ENCODE assay signal across 8 mouse cellular contexts in the genomic region with DNA sequence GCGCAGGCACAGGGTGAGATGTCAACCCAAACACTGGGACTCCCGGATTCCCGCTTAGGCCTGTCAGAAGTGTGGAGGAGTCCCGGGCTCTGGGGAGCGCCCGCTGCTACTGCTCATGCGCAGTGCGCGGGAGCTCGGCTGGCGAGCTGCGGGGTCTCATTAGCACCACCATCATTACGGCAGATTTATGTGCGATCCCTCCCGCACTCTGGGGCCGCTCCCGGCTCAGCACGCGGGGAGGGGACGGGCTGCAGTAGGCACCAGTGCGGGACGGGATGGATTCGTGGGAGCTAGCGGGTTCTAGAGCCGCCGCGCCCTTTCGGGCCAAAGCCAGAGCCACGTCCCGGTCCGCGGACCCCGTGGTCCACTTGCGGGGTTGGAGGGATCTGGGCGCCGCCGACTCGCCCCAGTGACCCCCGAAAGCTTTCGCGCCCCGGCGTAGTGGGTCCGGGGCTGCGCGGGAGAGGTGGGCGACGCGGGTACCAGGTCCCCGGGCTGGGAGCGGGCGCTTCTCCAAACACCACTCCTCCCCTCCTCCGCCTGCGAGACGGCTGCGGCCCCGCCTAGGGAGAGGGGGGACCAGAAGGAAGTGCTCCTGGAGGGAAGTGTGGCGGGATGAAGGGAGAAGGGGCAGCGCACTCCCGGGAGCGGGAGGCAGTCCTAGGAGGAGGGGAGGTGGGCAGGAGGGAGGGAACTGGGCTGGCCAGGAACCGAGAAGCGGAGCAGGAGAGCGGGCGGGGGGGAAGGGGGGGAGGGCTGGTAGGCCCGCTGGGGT. TPM values are rescaled to one million over a fixed set of nuclear protein-coding genes. Genes with fewer than 3 reads are reported as not detected.
DNase-seq lines count a peak whose midpoint lies in the region; TF ChIP-seq lines count a peak whose summit lies in the region.

No protein-coding gene starts in this region.

- DNase-seq in forebrain, embryonic 10.5 days (ENCODE audit: extremely low spot score, low spot score): peak; percentile 73
- DNase-seq in heart, postnatal 14 days: peak; percentile 66 to 67
- DNase-seq in layer of hippocampus, postnatal 36 days: peak; percentile 53 to 68
- peak; percentile 71 for DNase-seq in lung, postnatal 36 days
- peak; percentile 65 for DNase-seq in right cerebral cortex, postnatal 14 days
- no peak for DNase-seq in spleen, postnatal 36 days (ENCODE audit: low spot score in 2 of 2)

- no peaks in the 10 kb centered on the region for H3K27me3 ChIP-seq in ES-Bruce4 (ENCODE audit: control insufficient read depth, insufficient read depth, low read length, poor library complexity, severe bottlenecking)
- peaks cover 59% of the 10 kb centered on the region for H3K27me3 ChIP-seq in forebrain, embryonic 10.5 days (ENCODE audit: poor library complexity, severe bottlenecking)

- peak; percentile 87; the same call in 1 of the 2 replicates for TF ChIP-seq EP300 in ES-Bruce4 (IDR thresholded peaks at IDR 0.05; ENCODE audit: insufficient read depth, low read depth, low read length)

- WGBS in forebrain, embryonic 10.5 days: under 1% methylated on average over 60 of the region's 66 CpGs

- H3K27ac ChIP-seq in ES-Bruce4 (ENCODE audit: insufficient read depth, low read length): 0 out of 2 replicates have a peak overlapping the region, but pooled peaks have one; percentile 5
- no peak overlapping the region for H3K27ac ChIP-seq in bone marrow macrophage, adult 2 months (ENCODE audit: insufficient read depth, low read depth, low read length)
- H3K27ac ChIP-seq in forebrain, embryonic 10.5 days: peak overlapping the region; percentile 92

- H3K36me3 ChIP-seq in ES-Bruce4 (ENCODE audit: control insufficient read depth, insufficient read depth, low read length, poor library complexity, severe bottlenecking): no peaks in the 10 kb centered on the region
- H3K36me3 ChIP-seq in forebrain, embryonic 10.5 days (replicated peaks): no peaks in the 10 kb centered on the region

- peaks cover 2% of the 10 kb centered on the region; the same call in 1 of the 2 replicates for H3K9me3 ChIP-seq in ES-Bruce4 (replicated peaks; ENCODE audit: control insufficient read depth, insufficient read depth, low read length, poor library complexity, severe bottlenecking)
- H3K9me3 ChIP-seq in forebrain, embryonic 10.5 days: peaks cover 4% of the 10 kb centered on the region; the same call in 1 of the 2 replicates

- peak overlapping the region; percentile 74 for H3K9ac ChIP-seq in ES-Bruce4 (ENCODE audit: low read depth, poor library complexity, severe bottlenecking)

- H3K4me3 ChIP-seq in ES-Bruce4 (ENCODE audit: low read depth, low read length): peak overlapping the region; percentile 84
- H3K4me3 ChIP-seq in bone marrow macrophage, adult 2 months (ENCODE audit: insufficient read depth, low read length): peak overlapping the region; percentile 48
- H3K4me3 ChIP-seq in forebrain, embryonic 10.5 days: peak overlapping the region; percentile 84

- intact Hi-C loops in heart, postnatal 14 days (cut with DNase I): no loop called here

- TF ChIP-seq POLR2A in ES-Bruce4 (IDR thresholded peaks at IDR 0.05; ENCODE audit: insufficient read depth, low read length): no peak
- TF ChIP-seq POLR2A in bone marrow macrophage, adult 2 months (IDR thresholded peaks at IDR 0.05; ENCODE audit: borderline replicate concordance, low read depth, low read length): no peak

- H3K4me1 ChIP-seq in ES-Bruce4 (ENCODE audit: control insufficient read depth, insufficient read depth, low read length): peaks cover 5% of the 10 kb centered on the region
- no peaks in the 10 kb centered on the region for H3K4me1 ChIP-seq in bone marrow macrophage, adult 2 months (ENCODE audit: control insufficient read depth, insufficient read depth, low read length)
- peaks cover 32% of the 10 kb centered on the region for H3K4me1 ChIP-seq in forebrain, embryonic 10.5 days

- TF ChIP-seq CTCF in ES-Bruce4 (IDR thresholded peaks at IDR 0.05; ENCODE audit: low read depth, low read length): no peak
- TF ChIP-seq CTCF in bone marrow macrophage, adult 2 months (IDR thresholded peaks at IDR 0.05; ENCODE audit: low read depth, low read length): no peak

RNA-seq across cellular contexts. Expression of a gene that starts 24.8 kb away (rescaled TPM):
- polyA plus RNA-seq in ES-Bruce4 (2011; ENCODE audit: insufficient read depth, insufficient read length, low read depth, missing spikeins): 64.0 and 64.7 TPM in 2 replicates
- 0.31 and 2.0 TPM in 2 replicates for polyA plus RNA-seq in bone marrow macrophage, adult 2 months (2012; ENCODE audit: insufficient read depth, insufficient read length, missing spikeins)
- polyA plus RNA-seq in forebrain, embryonic 10.5 days (2016; fragmentation: Nextera tagmentation; extraction: Ambion mirVana): 11.1 and 12.5 TPM in 2 replicates
- total RNA-seq in heart, postnatal 14 days (2021): 10 to 100 TPM; 21.1 to 21.6 TPM
- total RNA-seq in layer of hippocampus, postnatal 36 days (2021): 100 to 1,000 TPM; 319 to 321 TPM

Comparison
In these comparisons a context has a peak if more than half of its experiments do, and no peak if none do; other contexts are left out.
1. DNase-seq: peak in forebrain, embryonic 10.5 days (single experiment), heart, postnatal 14 days (2 of 2), layer of hippocampus, postnatal 36 days (2 of 2), lung, postnatal 36 days (single experiment) and right cerebral cortex, postnatal 14 days (single experiment); none in spleen, postnatal 36 days (0 of 2).
2. Peak in every context shown above with its lines, with median percentiles within 50 percentile points of each other: H3K4me3 ChIP-seq.